Mouse (Mus musculus) embryonic facial prominence, embryonic 12.5 days (tissue): ENCODE measurements around the gene Duxbl2. TPM values are rescaled to one million over a fixed set of nuclear protein-coding genes. Genes with fewer than 3 reads are reported as not detected.
"Not testable (repeated sequence)": the region's sequence is repeated elsewhere in the genome, so short reads cannot be mapped to it uniquely, and the experiment has no call there.

Experiments
- ATAC-seq: fragments of 200-750 bp; cut with Nextera tagmentation; 2 replicates; pipeline ENCODE4 v1.8.0; 2017; ENCODE audit not compliant: insufficient number of reproducible peaks, insufficient read depth, low FRiP score, low TSS enrichment
- H3K27ac ChIP-seq: fragments of 300-500 bp; sonication (generic); 2 replicates; pipeline ENCODE4 v1.5.1; 2016; ENCODE audit warnings: mild to moderate bottlenecking
- H3K27me3 ChIP-seq: fragments of 300-500 bp; sonication (generic); 2 replicates; pipeline ENCODE4 v1.6.1; 2016; ENCODE audit warnings: mild to moderate bottlenecking, moderate library complexity
- H3K36me3 ChIP-seq: fragments of 300-500 bp; sonication (generic); 2 replicates; pipeline ENCODE4 v1.6.1; 2016; ENCODE audit warnings: mild to moderate bottlenecking
- H3K4me1 ChIP-seq: fragments of 300-500 bp; sonication (generic); 2 replicates; pipeline ENCODE4 v1.6.1; 2016
- H3K4me2 ChIP-seq: fragments of 300-500 bp; sonication (generic); replicated peaks from 2 replicates; pipeline ENCODE4 v1.6.1; 2016; ENCODE audit warnings: mild to moderate bottlenecking, moderate library complexity
- H3K4me3 ChIP-seq: fragments of 300-500 bp; sonication (generic); 2 replicates; pipeline ENCODE4 v1.5.1; 2016; ENCODE audit warnings: mild to moderate bottlenecking
- H3K9ac ChIP-seq: fragments of 300-500 bp; sonication (generic); 2 replicates; pipeline ENCODE4 v1.6.1; 2016; ENCODE audit warnings: mild to moderate bottlenecking, moderate library complexity
- H3K9me3 ChIP-seq: fragments of 300-500 bp; sonication (generic); 2 replicates; pipeline ENCODE4 v1.6.1; 2016; ENCODE audit warnings: mild to moderate bottlenecking, moderate library complexity
- WGBS: fragments of 180-500 bp; shearing (Covaris S2); methylation state at CpG from one replicate; pipeline ENCODE4 v1.1.7; 2016; 5-methylcytosine and 5-hydroxymethylcytosine counted together
- polyA plus RNA-seq: library from polyadenylated mRNA; unstranded; fragments of >200 nt; fragmentation: Nextera tagmentation; extraction: Ambion mirVana; gene quantifications from 2 replicates; pipeline ENCODE4 v1.2.1, GENCODE M21; 2016

Duxbl2 gene
- polyA plus RNA-seq, 1 experiment from 2014 or later: not detected

GRCm38 (mm10) chr14:26173955-26174354, 55.8 kb downstream of the Duxbl2 start:
- WGBS: no CpG with 5 or more reads among the region's 3 CpGs
- H3K9me3 ChIP-seq, H3K9ac ChIP-seq, H3K27me3 ChIP-seq, H3K36me3 ChIP-seq, H3K4me1 ChIP-seq, H3K4me3 ChIP-seq, H3K27ac ChIP-seq, ATAC-seq, H3K4me2 ChIP-seq: not testable (repeated sequence)

- H3K9me3 ChIP-seq, ATAC-seq, H3K27ac ChIP-seq, H3K4me2 ChIP-seq, H3K27me3 ChIP-seq, H3K9ac ChIP-seq, H3K4me1 ChIP-seq, H3K4me3 ChIP-seq, H3K36me3 ChIP-seq: not testable (repeated sequence)
- no CpG with 5 or more reads among the region's 6 CpGs for WGBS
These were observed 56.9 kb downstream of the Duxbl2 start for GRCm38 (mm10) chr14:26175028-26175427.

Other genes with a start within 250 kb of the Duxbl2 start
- 0.24 TPM in 1 of 2 replicates, not detected in the other for gene Plac9a, start 215.2 kb upstream of the Duxbl2 start, polyA plus RNA-seq
- 2.9 and 3.7 TPM in 2 replicates for gene Tmem254a, start 190.7 kb upstream of the Duxbl2 start, polyA plus RNA-seq
- gene Cphx1, start 180.0 kb upstream of the Duxbl2 start, polyA plus RNA-seq: not detected in 2 replicates
- 3.5 and 3.9 TPM in 2 replicates for gene Duxbl1, start 139.8 kb upstream of the Duxbl2 start, polyA plus RNA-seq
- 2.7 and 5.9 TPM in 2 replicates for gene Gm9780, start 75.6 kb upstream of the Duxbl2 start, polyA plus RNA-seq
- gene Tmem254c, start 51.0 kb upstream of the Duxbl2 start, polyA plus RNA-seq: 26.6 and 29.4 TPM in 2 replicates
- not detected in 2 replicates for gene Cphx2, start 36.8 kb upstream of the Duxbl2 start, polyA plus RNA-seq
- not detected in 2 replicates for gene Cphx3, start 36.1 kb upstream of the Duxbl2 start, polyA plus RNA-seq
- gene Plac9b, start 64.1 kb downstream of the Duxbl2 start, polyA plus RNA-seq: 2.3 and 2.8 TPM in 2 replicates
- gene Tmem254b, start 88.7 kb downstream of the Duxbl2 start, polyA plus RNA-seq: 21.6 and 25.4 TPM in 2 replicates
- gene Duxbl3, start 139.6 kb downstream of the Duxbl2 start, polyA plus RNA-seq: 1.9 and 3.1 TPM in 2 replicates